Mouse (Mus musculus): Measurements from ENCODE around the gene Dtymk. TPM values are rescaled to one million over a fixed set of nuclear protein-coding genes. Genes with fewer than 3 reads are reported as not detected.

Gene Dtymk
- polyA plus RNA-seq, 1 experiment from 2014 or later = 169 TPM

DNA sequence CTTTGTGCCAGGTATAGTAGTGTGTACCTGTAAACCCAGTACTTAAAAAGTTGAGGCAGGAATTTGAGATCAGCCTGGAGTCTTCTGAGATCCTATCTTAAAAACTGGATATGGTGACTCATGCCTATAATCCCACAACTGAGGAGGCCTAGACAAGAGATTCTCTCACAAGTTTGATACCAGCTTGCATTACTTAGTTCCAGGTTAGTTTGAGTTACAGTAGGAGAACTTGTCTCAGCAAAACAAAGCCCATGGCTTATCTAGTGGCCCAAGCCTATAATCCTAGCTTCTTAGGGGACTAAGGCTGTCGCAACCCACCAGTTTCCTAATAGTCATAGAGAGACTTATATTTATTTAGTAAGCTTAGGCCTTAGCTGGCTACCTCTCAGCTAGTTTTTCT lies 41.7 kb downstream of the Dtymk start:
- Histone ChIP-seq H3K36me3 (peaks cover 4% of the 10 kb centered on the region; the same call in 1 of the 2 replicates), H3K9ac (no peak overlapping the region), H3K27me3 (no peaks in the 10 kb centered on the region), H3K4me2 (no peak overlapping the region), H3K27ac (peak overlapping the region; percentile 15; the same call in 1 of the 2 replicates), H3K9me3 (replicated peaks) (no peaks in the 10 kb centered on the region), H3K4me1 (replicated peaks) (peaks cover 81% of the 10 kb centered on the region), H3K4me3 (replicated peaks) (no peak overlapping the region)
- WGBS (ENCODE audit: insufficient replicate concordance) = 88% methylated on average over 1 of the region's 1 CpGs
- ATAC-seq (ENCODE audit: low read depth) (no peak), DNase-seq (no peak)

DNA sequence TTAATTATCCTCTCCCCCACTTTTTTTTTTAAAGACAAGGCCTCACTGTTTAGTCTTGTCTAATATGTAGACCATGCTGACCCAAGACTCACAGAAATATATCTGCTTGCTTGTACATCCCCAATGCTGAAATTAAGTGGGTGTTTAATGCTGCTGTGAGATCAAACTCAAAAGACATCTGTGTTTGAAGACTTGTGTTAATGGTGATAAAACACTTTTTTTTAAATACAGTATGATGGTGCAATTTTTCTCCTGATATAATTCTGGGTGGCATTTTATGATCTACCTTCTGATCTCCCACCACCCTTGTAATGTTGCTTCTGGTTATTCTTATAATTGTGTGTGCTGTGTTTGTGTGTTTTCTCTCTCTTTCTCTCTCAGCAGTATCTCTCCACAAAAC lies 45.6 kb downstream of the Dtymk start:
- peak overlapping the region; percentile 92 for H3K9ac ChIP-seq
- H3K36me3 ChIP-seq = 0 out of 2 replicates have a peak, but pooled peaks cover 2% of the 10 kb centered on the region
- no peak for DNase-seq
- peak overlapping the region; percentile 99 for H3K4me2 ChIP-seq
- H3K27me3 ChIP-seq = no peaks in the 10 kb centered on the region
- H3K27ac ChIP-seq = peak overlapping the region; percentile 95
- H3K9me3 ChIP-seq (replicated peaks) = no peaks in the 10 kb centered on the region
- peak overlapping the region; percentile 94 for H3K4me3 ChIP-seq (replicated peaks)
- peaks cover 69% of the 10 kb centered on the region for H3K4me1 ChIP-seq (replicated peaks)
- peak; percentile 21 for ATAC-seq (ENCODE audit: low read depth)

DNA sequence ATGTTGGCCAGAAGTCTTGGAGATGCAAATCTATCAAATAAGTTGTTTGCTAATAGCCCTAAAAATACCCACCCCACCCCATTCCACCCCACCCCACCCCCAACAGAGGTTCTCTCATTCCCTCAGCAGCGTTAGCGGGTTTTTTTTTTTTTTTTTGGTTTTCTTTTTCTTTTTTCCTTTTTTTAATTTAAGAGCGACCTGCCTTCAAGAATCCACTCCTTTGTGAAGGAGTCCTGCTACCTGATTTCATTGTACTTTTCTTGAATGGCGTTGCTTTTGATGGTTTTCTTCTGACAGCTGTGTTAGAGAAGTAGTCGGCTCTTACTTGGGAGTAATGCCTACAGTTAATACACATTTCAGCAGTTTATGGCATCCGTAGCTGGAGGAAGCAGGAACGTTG lies 46.1 kb downstream of the Dtymk start:
- Histone ChIP-seq H3K27ac (peak overlapping the region; percentile 95), H3K27me3 (no peaks in the 10 kb centered on the region), H3K4me3 (replicated peaks) (peak overlapping the region; percentile 94), H3K9ac (peak overlapping the region; percentile 92), H3K4me2 (peak overlapping the region; percentile 99), H3K36me3 (peaks cover 2% of the 10 kb centered on the region), H3K9me3 (replicated peaks) (no peaks in the 10 kb centered on the region), H3K4me1 (replicated peaks) (peaks cover 69% of the 10 kb centered on the region)
- DNase-seq (no peak), ATAC-seq (ENCODE audit: low read depth) (no peak)
- 26% methylated on average over 7 of the region's 7 CpGs for WGBS (ENCODE audit: insufficient replicate concordance)

DNA sequence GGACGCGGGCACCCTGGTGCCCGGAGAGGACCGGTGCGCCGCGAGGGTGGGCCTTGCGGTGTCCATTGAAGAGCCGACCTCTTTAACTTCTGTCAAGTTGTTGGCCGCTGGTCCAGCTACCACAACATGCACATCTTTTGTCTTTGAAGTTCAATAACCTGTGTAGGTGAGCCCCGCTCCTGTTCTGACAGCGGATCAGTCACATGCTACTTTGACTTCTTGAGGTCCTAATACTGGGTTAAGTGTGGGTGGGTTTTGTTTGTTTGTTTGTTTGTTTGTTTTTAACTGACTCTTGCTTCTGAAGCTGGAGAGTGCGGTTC lies 46.5 kb downstream of the Dtymk start:
- Histone ChIP-seq H3K36me3 (peaks cover 5% of the 10 kb centered on the region), H3K4me3 (replicated peaks) (peak overlapping the region; percentile 94), H3K9ac (peak overlapping the region; percentile 92), H3K27me3 (no peaks in the 10 kb centered on the region), H3K4me2 (peak overlapping the region; percentile 99), H3K9me3 (replicated peaks) (no peaks in the 10 kb centered on the region), H3K27ac (peak overlapping the region; percentile 95), H3K4me1 (replicated peaks) (peaks cover 68% of the 10 kb centered on the region)
- under 1% methylated on average over 13 of the region's 13 CpGs for WGBS (ENCODE audit: insufficient replicate concordance)
- DNase-seq = no peak
- ATAC-seq (ENCODE audit: low read depth) = no peak

DNA sequence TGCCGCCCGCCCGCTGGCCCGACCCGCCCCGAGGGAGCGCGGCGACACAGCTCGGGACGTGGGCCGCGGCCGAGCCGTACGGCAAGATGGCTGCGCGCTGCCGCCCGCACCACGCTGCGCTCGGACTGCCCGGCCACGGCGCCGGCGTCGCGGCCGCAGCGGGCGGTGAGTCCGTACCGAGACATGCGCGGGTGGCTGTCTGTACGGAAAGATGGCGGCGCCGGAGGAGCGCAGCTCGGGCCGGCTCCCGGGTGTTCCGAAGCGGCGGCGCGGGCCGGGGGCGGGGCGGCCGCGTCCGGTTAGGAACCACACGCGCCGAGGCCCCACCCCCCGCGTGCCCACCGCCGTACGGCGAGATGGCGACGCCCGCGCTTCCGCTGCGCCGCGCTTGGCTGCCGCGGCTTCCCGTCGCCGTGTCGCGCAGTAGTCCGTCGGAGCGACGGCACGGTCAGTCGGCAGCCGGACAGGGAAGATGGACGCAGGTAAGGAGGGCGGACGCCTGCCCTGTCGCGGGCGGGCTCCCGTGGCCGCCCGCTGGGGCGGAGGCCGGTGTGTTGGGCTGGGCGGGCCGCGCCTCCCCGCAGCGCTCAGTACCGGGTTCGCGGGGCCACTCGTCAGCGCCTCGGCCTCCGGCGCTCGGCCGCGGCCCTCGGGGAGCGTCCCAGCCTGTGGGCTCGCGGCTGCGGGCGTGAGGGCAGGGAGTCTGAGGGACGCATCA lies 47.0 kb downstream of the Dtymk start, which contains the start of gene Thap4:
Thap4 (minus strand) TSS at position 292 of the 718 bp plus-strand sequence.
- no peaks in the 10 kb centered on the region for H3K9me3 ChIP-seq (replicated peaks)
- no peaks in the 10 kb centered on the region for H3K27me3 ChIP-seq
- H3K4me2 ChIP-seq = peak within 1 kb of the TSS; percentile 99
- under 1% methylated on average over 95 of the region's 121 CpGs for WGBS (ENCODE audit: insufficient replicate concordance)
- peaks cover 10% of the 10 kb centered on the region for H3K36me3 ChIP-seq
- peak within 1 kb of the TSS; percentile 94 for H3K4me3 ChIP-seq (replicated peaks)
- peak; percentile 77 for DNase-seq
- ATAC-seq (ENCODE audit: low read depth) = peak; percentile 82
- H3K9ac ChIP-seq = peak within 1 kb of the TSS; percentile 92
- peaks cover 63% of the 10 kb centered on the region for H3K4me1 ChIP-seq (replicated peaks)
- peak within 1 kb of the TSS; percentile 95 for H3K27ac ChIP-seq

DNA sequence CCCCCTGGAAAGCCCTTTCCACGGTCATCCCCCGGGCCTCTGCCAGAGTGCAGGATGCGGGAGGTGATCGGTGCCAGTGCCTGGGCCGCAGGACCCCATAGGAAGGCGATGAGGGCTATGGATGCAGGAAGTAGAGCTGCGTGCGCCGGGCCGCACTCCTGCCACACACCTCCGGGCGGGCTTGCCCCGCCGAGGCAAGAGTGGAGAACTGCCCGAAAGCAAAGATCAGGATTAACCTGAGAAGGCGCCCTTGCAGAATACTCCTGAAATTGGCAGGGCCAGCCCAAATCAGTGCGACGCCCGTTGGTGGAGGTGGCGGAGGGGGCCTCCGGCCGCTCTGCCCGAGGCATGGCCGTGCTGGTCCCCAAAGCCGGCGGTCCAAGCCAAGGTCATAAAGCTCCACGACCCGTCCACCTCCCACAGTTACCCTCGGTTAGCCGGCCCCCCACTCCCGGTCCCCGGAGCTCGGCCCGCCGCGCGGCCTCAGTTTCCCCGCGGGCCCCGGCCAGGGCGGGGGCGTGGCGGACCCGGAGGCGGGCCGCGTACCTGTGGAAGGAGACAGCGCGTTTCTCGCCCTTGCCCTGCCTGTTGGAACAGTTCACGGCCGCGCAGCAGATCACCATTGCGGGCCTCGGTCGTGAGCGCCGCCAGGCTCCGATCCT lies 47.7 kb downstream of the Dtymk start:
- DNase-seq = no peak
- H3K36me3 ChIP-seq = peaks cover 17% of the 10 kb centered on the region

DNA sequence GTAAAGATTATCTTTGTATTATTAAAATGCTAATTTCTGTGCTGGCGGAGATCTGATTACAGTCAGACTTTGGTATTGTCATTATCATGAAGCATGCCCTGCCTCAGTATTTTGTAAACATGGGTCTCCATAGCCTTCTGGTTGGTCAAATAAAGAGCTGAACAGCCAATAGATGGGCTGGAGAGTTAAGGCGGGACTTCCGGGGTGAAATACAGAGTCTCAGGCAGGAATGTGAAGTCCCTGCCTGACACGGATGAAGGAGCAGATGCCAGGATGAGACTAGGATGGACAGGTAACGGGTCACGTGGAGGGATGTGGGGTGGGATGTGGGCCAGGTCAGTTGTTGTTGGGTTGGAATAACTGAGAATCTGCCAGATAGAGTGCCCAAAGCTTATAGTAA lies 50.4 kb downstream of the Dtymk start, which contains the start of gene Atg4b:
Atg4b (plus strand) TSS at position 211 of the 400 bp plus-strand sequence.
- no peak for DNase-seq
- no peak within 1 kb of the TSS for H3K27ac ChIP-seq
- peaks cover 40% of the 10 kb centered on the region for H3K4me1 ChIP-seq (replicated peaks)
- H3K27me3 ChIP-seq = no peaks in the 10 kb centered on the region
- WGBS (ENCODE audit: insufficient replicate concordance) = 81% methylated on average over 6 of the region's 6 CpGs
- H3K9me3 ChIP-seq (replicated peaks) = no peaks in the 10 kb centered on the region
- H3K4me2 ChIP-seq = no peak within 1 kb of the TSS
- H3K4me3 ChIP-seq (replicated peaks) = no peak within 1 kb of the TSS
- ATAC-seq (ENCODE audit: low read depth) = no peak
- H3K9ac ChIP-seq = no peak within 1 kb of the TSS
- peaks cover 24% of the 10 kb centered on the region for H3K36me3 ChIP-seq

More for the DNA sequence above, 47.7 kb downstream of the Dtymk start:
- under 1% methylated on average over 59 of the region's 59 CpGs for WGBS (ENCODE audit: insufficient replicate concordance)
- peak overlapping the region; percentile 92 for H3K9ac ChIP-seq
- peak overlapping the region; percentile 94 for H3K4me3 ChIP-seq (replicated peaks)
- H3K27me3 ChIP-seq = no peaks in the 10 kb centered on the region
- H3K9me3 ChIP-seq (replicated peaks) = no peaks in the 10 kb centered on the region
- peak overlapping the region; percentile 99 for H3K4me2 ChIP-seq
- peak; percentile 41 for ATAC-seq (ENCODE audit: low read depth)
- H3K27ac ChIP-seq = peak overlapping the region; percentile 95
- peaks cover 56% of the 10 kb centered on the region for H3K4me1 ChIP-seq (replicated peaks)

DNA sequence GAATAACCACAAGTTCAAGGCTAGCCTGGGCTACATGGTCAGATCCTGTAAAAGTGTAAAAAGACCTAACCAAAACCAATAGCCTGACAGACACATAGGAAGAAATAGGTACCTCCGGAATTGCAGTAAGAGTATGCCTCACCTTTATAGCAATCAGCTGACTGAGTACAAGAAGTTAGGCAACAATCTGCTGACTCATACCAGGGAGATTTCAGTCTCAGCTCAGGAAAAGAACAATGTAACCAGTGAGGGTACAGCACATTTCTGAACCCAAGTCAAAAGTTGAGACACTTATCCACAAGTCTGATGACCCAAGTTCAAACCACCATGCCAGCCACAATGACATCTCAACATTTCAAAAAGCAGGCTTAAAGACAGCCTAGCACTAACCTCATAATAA lies 53.2 kb downstream of the Dtymk start:
- ATAC-seq (ENCODE audit: low read depth) (no peak), DNase-seq (no peak)
- peaks cover 25% of the 10 kb centered on the region for H3K4me1 ChIP-seq (replicated peaks)
- H3K36me3 ChIP-seq = peaks cover 24% of the 10 kb centered on the region
- WGBS (ENCODE audit: insufficient replicate concordance) = 91% methylated on average over 1 of the region's 1 CpGs
- H3K9me3 ChIP-seq (replicated peaks) = no peaks in the 10 kb centered on the region
- no peak overlapping the region for H3K27ac ChIP-seq
- H3K4me3 ChIP-seq (replicated peaks) = no peak overlapping the region
- H3K4me2 ChIP-seq = no peak overlapping the region
- no peak overlapping the region for H3K9ac ChIP-seq
- H3K27me3 ChIP-seq = no peaks in the 10 kb centered on the region

DNA sequence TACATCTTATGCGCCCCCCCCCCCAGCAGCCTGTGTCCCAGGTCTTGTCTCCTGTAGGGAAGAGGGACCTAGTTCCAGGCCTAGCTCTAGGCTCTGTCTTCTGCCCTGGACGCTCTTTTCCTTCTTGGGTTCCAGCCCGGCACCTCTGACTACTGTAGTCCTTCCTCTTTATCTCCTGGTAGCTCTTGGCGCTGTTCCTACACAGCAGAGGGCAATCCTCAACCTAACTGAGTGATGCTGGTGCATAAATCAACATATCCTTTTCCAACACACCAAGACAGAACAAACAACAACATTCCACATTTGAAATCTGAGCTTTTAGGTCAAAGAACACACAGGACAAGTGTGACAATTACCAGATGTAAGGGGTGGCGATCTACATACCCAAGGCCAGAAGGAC lies 55.6 kb downstream of the Dtymk start:
- no peaks in the 10 kb centered on the region for H3K27me3 ChIP-seq
- H3K4me1 ChIP-seq (replicated peaks) = peaks cover 28% of the 10 kb centered on the region
- no peak overlapping the region for H3K4me3 ChIP-seq (replicated peaks)
- DNase-seq (no peak), ATAC-seq (ENCODE audit: low read depth) (no peak)
- WGBS (ENCODE audit: insufficient replicate concordance) = 82% methylated on average over 5 of the region's 5 CpGs
- no peaks in the 10 kb centered on the region for H3K9me3 ChIP-seq (replicated peaks)
- no peak overlapping the region for H3K27ac ChIP-seq
- H3K36me3 ChIP-seq = peaks cover 24% of the 10 kb centered on the region
- no peak overlapping the region for H3K9ac ChIP-seq
- H3K4me2 ChIP-seq = no peak overlapping the region

DNA sequence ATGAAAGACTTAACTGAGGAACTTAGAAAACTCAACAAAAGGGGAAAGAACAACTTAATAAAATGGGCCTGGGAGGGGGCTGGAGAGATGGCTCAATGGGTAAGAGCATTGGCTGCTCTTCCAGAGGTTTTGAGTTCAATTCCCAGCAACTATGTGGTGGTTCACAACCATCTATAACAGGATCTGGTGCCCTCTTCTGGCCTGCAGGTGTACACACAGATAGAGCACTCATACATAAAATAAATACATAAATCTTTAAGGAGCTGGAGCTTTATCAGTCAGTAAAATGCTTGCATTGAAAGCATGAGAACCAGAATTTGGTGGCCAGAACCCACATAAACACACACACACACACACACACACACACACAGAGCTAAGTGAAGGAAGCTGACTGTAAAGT lies 58.8 kb downstream of the Dtymk start:
- Histone ChIP-seq H3K36me3 (no peaks in the 10 kb centered on the region), H3K27me3 (no peaks in the 10 kb centered on the region), H3K4me3 (replicated peaks) (no peak overlapping the region), H3K27ac (no peak overlapping the region), H3K4me1 (replicated peaks) (peaks cover 30% of the 10 kb centered on the region), H3K9me3 (replicated peaks) (no peaks in the 10 kb centered on the region), H3K9ac (no peak overlapping the region), H3K4me2 (no peak overlapping the region)
- ATAC-seq (ENCODE audit: low read depth) (no peak; the same call in 1 of the 2 replicates), DNase-seq (no peak)
